Mouse (Mus musculus) cerebellum, adult 11-12 months (tissue): Measurements from ENCODE around the gene Parp12.

Experiments used
- DNase-seq: peaks from one replicate; pipeline ENCODE4 v3.0.0; 2022

Gene Parp12

DNA sequence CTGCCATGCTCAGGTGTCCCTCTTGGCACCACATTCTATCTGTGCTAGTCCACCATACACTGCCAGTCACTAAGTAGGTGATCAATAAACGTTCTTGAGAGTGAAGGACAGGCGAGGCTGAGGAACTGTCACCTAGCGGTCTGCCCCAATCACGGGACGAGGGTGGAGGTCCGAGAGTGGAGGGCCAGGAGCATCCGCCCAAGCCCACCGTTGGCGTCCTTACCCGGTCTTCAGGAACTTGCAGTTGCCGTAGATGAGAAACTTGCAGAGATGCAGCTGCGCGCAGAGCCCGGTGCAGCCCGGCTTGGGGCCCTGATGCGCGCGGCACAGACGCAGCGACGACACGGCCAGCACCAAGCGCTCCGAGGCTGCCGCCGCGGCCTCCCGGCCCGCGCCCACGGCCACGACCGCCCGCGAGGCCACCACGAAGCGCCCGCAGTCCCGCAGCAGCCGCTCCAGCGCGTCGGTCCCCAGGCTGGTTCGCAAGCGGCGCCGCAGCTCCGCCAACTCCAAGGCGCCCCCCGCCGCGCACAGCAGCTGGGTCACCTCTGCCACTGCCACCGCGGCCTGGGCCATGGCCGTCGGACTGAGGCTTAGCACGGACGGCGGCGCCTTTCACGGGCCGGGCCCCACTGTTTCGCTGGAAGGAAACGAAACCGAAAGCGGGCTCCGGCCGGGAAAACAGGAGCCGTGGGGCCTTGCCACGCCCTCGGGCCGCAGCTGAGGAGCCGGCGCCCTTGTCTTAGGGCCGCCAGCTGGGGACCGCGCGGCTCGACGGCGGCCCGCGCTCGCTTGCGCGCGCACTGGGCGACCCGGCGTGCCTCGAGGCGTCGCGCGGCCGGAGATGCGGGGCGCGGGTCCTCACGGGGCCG, at the start of gene Parp12:
Parp12 (minus strand) TSS at position 766 of the 872 bp plus-strand sequence.
- peak; percentile 33 for DNase-seq

DNA sequence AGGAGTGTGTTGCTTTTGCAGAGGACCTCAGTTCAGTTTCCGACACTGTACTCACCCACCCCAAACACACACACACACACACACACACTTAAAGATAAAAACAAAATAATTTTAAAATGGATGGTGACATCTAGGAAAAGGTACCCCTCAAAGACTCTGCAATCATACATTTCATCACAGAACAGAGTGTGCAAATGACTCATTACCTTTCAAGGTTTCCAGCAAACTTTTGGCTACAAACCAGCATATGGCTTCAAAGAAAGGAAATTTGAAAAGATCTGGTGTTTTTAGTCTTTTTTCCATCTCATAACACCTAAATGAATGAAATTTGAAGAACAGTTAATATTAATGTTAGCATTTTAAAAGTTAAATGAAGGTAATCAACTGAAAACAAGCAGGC, 46.7 kb upstream of the Parp12 start:
- DNase-seq: no peak

DNA sequence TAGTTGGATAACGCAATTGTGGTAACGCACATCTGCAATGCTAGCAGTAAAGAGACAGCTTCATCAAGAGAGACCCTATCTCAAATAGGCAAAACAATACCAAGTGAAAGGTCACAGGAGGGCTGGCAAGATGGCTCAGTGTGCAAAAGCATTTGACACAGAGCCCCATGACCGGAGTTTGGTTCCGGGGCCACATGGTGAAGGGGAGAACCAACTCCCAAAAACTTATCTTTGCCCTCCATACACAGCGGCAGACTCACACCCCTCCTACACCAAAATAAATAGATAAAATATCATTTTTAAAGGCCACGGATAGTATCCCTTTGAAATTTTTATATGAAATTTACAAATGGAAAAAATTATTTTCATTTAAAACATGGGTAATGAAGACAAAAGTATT, 43.8 kb upstream of the Parp12 start:
- DNase-seq: no peak

DNA sequence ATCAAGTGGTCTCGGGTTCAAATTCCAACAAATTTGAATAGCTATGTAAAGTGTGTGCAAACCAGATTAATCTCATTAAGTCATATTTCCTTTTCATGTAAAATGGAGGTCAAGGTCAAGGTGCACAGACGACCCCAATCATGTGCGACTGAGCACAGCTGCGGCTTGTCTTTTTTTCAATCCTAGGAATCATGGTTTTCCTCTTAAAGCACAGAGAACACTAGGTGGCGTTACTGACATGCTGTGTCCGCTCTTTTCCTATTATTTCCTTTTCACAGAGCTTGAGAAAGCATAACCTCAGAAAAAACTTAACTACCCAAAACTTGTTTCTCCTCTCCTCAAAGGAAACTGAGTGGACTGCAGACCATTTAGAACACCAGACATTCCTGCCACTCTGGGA, 27.9 kb upstream of the Parp12 start:
- DNase-seq: no peak

DNA sequence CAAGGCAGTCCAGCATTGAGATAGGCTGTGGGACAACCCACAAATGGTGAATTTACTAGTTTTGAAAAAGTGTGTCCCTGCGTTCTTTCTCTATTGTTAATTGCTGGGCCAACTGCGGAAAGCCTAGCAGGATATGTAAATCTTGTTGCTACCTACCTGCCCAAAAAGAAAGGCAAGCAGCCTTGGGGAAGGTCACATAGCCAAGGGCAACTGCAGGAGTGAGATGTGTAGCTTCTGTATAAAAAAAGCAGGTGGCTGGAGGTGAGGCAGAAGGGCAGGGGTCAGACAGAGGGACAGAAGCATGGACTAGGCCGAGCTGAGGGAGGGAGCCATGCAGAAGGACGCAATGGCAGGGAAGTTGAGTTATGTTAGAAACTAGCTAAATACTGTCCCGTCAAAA, 14.4 kb upstream of the Parp12 start:
- DNase-seq: no peak

DNA sequence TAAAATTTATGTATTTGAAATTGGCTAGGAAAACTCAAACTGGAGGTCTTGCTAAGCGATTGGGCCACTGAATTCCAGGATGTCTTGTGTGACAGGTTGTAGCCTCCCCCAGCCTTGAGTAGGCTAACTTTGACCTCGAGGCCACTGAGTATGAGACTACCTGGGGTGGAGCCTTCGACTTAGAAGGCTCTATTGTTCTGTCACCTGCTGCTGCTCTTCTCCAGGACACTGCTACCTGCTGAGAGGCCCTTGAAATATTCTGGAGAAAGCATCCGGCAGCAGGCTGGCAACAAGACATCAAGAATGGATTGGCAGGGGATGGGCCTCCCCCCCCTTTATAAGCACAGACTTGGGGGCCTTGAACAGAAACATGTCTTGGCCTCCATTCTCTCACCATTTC, 13.3 kb upstream of the Parp12 start:
- DNase-seq: no peak

DNA sequence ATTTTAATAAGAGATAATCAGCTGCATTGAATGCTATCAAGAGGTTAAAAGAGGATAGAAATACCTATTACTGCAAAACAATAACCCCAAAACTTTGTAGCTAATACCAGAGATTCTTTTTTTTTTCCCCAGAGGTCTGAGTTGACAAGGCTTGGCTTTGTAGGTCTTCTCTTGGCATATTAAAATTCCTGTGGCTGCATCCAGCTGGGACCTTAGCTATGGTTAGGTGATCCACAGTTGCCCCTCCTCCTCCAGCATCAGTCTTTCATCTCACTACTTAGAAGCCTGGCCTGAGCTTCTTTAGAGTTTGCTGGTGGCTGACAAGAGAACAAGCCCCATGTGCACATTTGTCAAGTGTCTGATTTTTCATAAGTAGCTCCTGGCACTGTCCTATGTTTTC, 6.6 kb upstream of the Parp12 start:
- DNase-seq: no peak

DNA sequence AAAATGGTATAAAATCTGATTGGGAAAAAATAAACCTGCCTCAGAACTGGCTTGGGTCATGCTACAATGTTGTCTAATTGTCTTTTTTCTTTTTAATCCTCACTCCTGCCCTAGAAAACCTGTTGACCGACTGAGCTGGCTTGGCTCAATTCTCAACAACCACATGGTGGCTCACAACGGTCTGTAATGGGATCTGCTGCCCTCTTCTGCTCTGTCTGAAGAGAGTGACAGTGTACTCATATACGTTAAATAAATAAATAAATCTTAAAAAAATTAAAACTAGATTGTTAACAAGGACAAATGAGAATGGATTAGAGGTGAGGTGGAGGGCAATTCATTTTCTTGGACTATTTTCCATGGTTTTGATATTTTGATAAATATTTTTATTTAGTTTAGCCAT, 2.5 kb upstream of the Parp12 start:
- no peak for DNase-seq

DNA sequence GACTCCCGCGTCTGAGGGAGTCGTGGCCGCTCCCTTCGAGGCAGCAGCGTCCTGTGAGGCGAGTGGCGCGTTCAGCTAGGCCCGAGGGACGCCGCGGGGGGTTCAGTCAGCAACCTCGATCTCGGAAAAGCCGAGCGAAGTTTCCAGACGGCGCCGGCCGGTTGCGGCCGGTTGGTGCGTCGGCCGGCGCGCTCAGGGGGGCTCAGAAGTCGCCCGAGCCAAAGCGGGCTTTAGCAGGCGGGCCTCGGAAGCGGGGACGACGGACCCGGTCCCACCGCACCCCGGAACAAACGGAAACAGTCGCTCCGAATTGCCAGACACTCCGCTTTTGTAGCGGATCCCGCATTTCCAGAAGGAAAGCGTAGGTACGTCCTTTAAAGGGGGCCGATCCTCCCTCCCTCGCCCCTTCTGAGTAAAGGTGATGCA, 320 bp upstream of the Parp12 start:
- DNase-seq: no peak

DNA sequence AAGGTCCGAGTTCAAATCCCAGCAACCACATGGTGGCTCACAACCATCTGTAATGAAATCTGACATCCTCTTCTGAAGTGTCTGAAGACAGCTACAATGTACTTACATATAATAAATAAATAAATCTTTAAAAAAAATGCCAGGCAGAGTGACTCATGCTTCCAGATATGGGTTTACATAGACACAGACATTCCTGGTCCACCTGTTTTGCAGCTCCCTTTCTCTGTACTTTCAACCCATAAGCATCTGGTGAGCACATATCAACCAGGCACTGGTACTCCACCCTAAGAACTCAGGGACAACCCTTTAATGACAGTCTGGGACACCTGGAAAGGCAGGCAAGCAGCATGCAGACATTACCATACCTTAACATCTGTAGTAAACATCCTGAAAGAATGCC, 2.7 kb downstream of the Parp12 start:
- DNase-seq: no peak

DNA sequence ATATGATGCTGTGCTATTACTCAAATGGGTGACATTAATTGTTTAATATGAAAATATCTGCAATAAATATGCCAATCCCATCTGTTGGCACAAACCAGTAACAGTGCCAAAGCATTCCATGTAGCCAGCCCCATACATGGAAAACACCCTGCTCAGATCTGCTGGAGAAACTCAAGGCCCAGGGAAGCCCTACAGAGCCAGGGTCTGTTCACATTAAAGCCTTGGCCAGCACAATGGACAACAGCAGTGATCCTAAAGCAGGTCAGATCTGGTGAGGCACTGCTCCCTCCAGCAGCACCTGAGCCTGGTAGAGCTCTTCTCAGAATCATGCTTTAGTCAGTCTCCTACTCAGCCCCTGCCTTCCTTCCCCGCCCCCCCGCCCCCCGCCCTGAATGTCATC, 5.0 kb downstream of the Parp12 start:
- DNase-seq: peak; percentile 79

DNA sequence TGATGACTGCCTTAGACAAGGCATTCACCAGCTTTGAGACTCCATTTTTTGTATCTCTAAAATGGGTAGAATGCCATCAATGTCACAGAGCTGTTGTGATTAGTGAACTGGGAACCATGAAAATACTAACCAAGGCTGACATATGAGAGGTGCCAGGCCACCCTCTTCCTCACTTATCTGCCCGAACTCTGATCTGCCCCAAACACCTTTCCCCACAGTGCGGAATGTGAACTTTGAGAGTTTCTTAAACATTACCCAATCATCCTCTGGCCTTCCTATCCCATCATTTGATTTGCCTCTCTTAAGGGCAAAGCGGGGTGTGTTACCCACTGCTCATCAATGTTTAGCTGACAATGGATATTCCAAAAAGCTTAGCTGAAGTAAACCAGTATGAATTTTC, 5.4 kb downstream of the Parp12 start:
- DNase-seq: no peak

DNA sequence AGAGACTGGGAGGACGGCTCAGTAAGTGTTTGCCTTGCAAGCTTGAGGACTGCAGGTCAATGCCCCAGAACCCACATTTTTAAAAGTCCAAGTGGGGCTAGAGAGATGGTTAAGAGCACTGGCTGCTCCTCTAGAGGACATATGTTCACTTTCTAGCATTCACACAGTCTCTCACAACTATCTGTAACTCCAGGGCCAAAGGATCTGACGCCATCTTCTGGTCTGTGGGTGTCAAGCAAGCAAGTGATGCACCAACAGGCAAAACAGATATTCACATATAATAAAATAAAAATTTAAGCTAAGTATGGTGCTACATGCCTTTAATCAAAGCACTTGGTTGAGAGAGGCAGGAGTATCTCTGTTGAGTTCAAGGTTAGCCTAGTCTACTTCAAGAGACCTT, 11.3 kb downstream of the Parp12 start:
- DNase-seq: no peak

DNA sequence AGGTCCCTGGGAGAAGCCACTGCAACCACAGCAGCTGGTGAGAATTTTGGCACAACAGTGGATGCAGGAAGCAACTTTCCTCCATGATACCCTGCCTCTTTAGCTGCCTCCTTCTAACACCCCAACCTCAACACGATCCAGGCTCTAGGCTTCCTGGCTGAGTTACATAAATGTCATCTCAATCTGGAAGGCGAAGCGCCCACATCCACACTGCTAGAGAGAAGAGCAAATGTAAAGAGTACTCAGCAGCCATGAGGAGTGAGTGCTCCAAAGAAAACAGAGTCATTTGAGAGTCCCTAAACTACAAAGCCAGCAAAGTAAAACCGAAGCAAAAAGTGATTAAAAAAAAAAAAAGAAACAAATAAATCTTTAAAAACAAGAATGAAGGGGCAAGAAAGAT, 13.5 kb downstream of the Parp12 start:
- DNase-seq: no peak

DNA sequence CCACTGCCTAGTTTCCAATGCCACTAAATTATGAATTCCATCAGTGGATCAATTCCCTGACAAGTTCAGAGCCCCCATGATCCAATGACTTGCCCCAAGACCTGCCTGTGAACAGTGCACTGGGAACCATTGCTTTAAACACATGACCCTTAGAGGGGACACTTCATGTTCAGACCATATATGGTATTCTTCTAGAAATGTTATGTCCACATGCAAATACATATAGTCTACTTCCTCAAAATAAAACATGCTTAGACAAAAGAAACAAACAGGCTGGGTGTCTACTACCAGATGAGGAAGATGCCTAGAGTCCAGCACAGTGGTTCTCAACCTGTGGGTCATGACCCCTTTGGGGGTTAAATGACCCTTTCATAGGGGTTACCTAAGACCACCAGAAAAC, 41.7 kb downstream of the Parp12 start:
- DNase-seq: no peak

DNA sequence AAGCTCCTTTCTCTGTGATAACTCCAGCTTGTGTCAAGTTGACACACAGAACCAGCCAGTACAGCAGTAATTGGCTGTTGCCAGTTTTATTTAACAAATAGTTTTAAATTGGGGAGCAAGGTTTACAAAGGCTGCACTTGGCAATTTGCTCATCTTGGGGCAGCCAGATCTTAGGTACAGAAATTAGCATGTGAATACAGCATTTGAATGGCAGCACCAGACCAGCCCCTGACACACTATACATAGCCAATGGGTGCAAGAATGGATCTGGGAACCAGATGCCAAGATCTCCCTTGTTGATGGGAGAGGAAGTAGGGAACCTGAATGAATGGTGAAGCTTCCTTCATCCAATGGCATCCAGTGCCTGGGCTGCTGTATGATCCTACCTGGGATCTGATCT, 44.0 kb downstream of the Parp12 start:
- no peak for DNase-seq

DNA sequence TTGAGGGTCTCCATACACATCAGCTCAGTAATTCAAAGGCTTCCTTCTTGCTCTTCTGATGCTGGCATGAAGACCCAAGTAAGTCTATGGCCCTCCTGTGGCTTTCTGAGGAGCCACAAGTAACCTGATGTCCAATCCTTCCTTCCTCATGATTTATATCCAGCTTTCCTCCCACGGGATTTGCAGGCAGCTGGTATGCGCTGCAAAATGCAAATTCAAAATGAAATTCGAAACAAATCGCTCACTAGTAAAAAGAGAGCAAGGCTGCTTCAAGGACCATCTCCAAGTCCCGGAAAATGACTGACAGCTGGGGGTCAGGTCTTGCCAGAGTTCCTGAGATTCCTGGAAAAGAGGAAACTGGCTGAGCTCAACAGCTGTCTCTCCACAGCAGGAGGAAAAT, 45.5 kb downstream of the Parp12 start:
- no peak for DNase-seq

DNA sequence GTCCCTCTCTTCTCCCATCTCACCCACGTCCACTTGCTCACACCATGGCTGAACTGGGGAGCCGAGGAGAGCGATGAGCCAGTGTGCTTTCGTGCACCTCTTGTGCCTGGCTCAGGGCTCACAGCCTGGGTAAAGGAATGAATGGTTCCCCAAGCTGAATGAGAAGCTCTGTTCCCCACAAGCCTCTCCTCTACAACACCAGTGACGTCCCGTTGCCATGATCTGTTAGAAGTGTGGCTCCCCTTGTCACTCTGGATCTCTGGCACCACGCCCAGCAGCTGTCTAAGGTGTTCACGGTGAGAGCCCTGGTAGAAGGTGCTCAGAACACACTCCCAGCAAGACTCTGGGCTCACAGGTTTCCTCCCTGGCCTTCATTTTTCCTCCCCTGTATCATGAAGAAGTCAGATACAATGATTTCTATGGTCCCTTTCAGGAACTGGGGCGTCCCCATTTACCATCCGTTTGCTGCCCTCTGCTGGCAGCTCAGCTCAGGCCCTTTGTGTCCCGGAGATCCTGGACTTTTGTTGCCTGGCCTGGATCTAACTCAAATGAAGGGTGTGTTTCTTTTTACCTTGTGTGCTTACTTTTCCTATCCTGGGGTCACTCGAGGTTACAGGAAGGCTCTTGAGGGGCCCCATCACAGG, 51.1 kb downstream of the Parp12 start:
- DNase-seq: peak; percentile 57

DNA sequence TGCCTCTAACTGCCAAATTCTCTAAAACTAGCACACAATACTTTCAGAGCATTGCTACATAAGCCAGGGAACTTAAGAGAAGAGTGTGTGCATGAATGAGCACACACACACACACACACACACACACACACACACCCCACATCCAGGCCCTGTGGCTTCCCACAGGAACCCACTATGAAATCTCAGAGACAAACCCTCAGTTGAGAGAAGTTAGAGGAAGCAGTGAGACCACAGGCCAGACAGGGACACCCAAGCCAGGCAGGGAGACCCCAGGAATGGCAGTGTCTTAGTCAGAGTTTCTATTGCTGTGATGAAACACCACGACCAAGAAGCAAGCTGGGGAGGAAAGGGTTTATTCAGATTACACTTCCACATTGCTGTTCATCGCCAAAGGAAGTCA, 54.6 kb downstream of the Parp12 start:
- DNase-seq: no peak

DNA sequence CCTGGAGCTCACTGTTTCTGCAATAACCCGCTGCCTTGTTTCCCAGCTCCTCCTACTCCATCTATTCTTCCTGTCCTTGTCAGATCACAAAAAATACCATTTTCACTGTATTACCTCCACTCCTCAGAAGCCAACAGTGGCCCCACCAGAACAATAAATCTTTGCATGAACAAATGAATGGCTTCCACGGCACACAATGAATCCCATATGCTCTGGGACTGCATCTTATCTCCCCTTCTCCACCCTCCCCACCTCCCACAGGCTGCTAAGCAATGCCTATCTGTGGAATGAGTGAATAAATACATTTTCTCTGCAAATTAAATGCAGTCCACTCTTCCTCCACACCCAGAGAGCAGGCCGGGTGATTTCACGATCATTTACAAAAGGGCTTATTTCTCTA, 57.0 kb downstream of the Parp12 start:
- no peak for DNase-seq

DNA sequence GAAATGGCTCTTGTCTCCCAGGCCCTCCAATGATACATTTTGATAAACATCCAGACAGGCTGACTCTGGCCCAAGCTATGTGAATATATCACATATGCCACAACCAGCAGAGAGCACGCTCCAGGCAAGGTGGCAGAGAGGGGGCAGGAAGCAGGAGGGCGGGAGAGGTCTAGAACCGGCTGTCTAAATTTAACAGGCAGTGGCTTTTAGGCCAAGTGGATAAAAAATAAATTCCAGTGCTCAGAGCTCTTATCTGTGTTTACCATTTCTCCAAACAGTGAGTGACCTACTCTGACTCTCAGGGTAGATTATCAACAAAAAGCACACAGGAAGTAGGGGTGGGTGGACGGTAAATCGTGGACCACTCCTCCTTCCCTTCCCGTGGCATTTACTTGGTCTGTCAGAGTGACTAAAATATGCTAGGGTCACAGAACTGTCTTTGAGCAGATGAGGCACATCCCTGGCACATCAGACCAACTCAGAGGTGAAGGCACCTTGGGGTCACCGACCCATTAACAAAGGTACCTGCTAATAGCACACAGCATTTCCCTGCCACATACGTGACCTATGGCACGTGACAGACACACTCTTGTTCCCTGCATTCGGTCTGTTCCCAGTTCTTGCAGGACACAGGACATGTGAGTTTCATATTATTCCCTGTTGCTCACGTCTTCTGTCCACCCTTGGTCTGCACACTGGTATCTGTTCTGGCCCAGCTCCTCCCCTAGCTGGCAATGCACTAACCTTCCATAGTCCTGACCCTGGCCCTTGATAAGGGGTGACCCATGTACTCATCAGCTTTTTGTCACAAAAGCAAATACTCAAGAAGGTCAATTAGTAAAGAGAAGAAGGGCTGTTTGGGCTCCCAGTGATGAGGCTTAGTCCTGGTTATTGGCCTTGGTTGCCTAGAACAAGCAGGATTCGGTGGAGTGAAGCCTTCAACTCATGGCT, 58.3 kb downstream of the Parp12 start:
- DNase-seq: no peak

DNA sequence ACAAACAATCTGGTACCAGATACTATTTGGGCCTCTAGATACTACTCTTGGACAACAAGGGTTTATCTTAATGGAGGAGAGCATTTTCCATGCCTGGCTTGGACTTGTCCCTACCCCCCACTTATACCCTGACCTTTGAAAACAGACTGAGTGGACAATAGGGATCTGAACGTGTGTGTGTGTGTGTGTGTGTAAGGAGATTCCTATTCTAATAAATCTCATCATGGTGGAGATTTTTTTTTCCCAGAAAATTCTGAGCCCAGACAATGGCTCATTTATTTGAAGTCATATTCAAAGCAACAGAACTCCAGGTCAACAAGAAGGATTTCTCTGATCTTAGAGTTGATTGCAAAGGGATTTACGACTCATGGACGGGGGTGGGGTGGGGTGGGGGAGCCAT, 59.2 kb downstream of the Parp12 start:
- DNase-seq: no peak

DNA sequence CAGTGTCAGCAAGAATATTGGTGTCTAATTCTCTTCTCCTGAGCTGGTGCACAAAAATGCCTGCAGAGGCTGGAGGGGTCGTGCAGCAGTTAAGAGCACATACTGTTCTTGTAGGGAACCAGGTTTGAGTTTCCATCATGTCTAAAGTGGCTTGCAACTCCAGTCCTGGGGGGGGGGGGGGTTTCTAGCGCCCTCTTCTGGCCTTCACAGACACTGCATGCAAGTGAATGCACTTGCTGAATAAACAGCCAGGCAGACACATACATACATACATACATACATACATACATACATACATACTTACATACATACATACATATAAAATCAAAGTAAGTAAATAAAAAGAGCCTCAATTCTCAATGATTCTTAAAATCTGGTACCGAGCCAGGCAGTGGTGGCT, 59.8 kb downstream of the Parp12 start:
- no peak for DNase-seq

DNA sequence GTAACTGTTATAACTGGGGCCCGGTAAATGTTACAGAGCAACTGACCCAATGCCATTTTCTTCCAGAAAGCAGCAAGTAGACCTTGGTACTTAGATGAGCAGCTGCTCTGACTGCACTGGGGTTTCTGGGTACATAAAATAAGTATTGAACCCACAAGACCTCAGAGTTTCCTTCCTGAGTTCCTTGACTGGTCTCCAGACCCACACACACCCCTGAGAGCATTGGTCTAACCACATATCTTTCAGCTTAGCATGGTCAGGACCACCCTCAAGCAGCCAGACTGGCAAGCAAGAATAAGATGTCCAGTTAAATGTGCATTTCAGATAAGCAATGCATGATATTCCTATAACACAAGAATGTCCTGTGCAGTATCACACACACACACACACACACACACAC, 61.0 kb downstream of the Parp12 start:
- no peak for DNase-seq
